Comparison of ENCODE assay signal across 8 mouse cellular contexts in genomic region chr4:45320159-45320816, GRCm38 (mm10). TPM values are rescaled to one million over a fixed set of nuclear protein-coding genes. Genes with fewer than 3 reads are reported as not detected.
A peak's percentile ranks its signal among the peaks of the same experiment; 100 is the strongest.
DNase-seq lines count a peak whose midpoint lies in the region; ATAC-seq and TF ChIP-seq lines count a peak whose summit lies in the region.

No protein-coding gene starts in this region.

- under 1% methylated on average over 56 of the region's 56 CpGs for WGBS in embryonic facial prominence, embryonic 13.5 days
- WGBS in heart, adult 2 months: under 1% methylated on average over 56 of the region's 56 CpGs
- under 1% methylated on average over 56 of the region's 56 CpGs for WGBS in kidney, adult 2 months
- WGBS in limb, embryonic 12.5 days: under 1% methylated on average over 56 of the region's 56 CpGs
- under 1% methylated on average over 56 of the region's 56 CpGs for WGBS in midbrain, embryonic 14.5 days

- DNase-seq in 3T3-L1 (ENCODE audit: low read depth, low spot score): peak; percentile 86
- DNase-seq in adrenal gland, postnatal 4 days (ENCODE audit: low spot score in 2 of 2): peak; percentile 66 to 75
- DNase-seq in heart, adult 2 months: peak; percentile 87 to 89
- DNase-seq in kidney, adult 2 months: peak; percentile 93
- peak; percentile 90 for DNase-seq in midbrain, embryonic 14.5 days
- DNase-seq in spleen, adult 12 weeks (ENCODE audit: low spot score): peak; percentile 65

- peak overlapping the region; percentile 93 for H3K9ac ChIP-seq in embryonic facial prominence, embryonic 13.5 days
- peak overlapping the region; percentile 84 for H3K9ac ChIP-seq in heart, adult 2 months (ENCODE audit: low read depth, low read length)
- peak overlapping the region; percentile 87 for H3K9ac ChIP-seq in limb, embryonic 12.5 days (replicated peaks)
- peak overlapping the region; percentile 93 for H3K9ac ChIP-seq in midbrain, embryonic 14.5 days (replicated peaks; ENCODE audit: low read length)

- ATAC-seq in embryonic facial prominence, embryonic 13.5 days (ENCODE audit: insufficient number of reproducible peaks, insufficient read depth, low FRiP score, low TSS enrichment, low read depth): 0 out of 2 replicates have a peak, but pooled peaks have one; percentile 56
- peak; percentile 59 for ATAC-seq in limb, embryonic 12.5 days (ENCODE audit: insufficient number of reproducible peaks, insufficient read depth, low FRiP score, low TSS enrichment, low read depth)
- peak; percentile 83 for ATAC-seq in midbrain, embryonic 14.5 days (ENCODE audit: low FRiP score, low TSS enrichment)

- no peaks in the 10 kb centered on the region for H3K79me2 ChIP-seq in heart, adult 2 months (replicated peaks; ENCODE audit: control insufficient read depth, insufficient read depth, low read length)

- peaks cover 10% of the 10 kb centered on the region for H3K4me1 ChIP-seq in embryonic facial prominence, embryonic 13.5 days
- H3K4me1 ChIP-seq in heart, adult 2 months (ENCODE audit: control insufficient read depth, insufficient read depth, low read length): no peaks in the 10 kb centered on the region; the same call in 1 of the 2 replicates
- H3K4me1 ChIP-seq in kidney, adult 2 months (ENCODE audit: control insufficient read depth, insufficient read depth, low read length): peaks cover 8% of the 10 kb centered on the region; the same call in 1 of the 2 replicates
- peaks cover 9% of the 10 kb centered on the region for H3K4me1 ChIP-seq in limb, embryonic 12.5 days (replicated peaks)
- peaks cover 13% of the 10 kb centered on the region for H3K4me1 ChIP-seq in midbrain, embryonic 14.5 days (ENCODE audit: control insufficient read depth, insufficient read depth, low read length)

- peaks cover 26% of the 10 kb centered on the region for H3K36me3 ChIP-seq in embryonic facial prominence, embryonic 13.5 days
- peaks cover 8% of the 10 kb centered on the region for H3K36me3 ChIP-seq in heart, adult 2 months (ENCODE audit: control insufficient read depth, insufficient read depth, low read length)
- no peaks in the 10 kb centered on the region; the same call in 1 of the 2 replicates for H3K36me3 ChIP-seq in kidney, adult 2 months (ENCODE audit: control insufficient read depth, insufficient read depth, low read length)
- peaks cover 30% of the 10 kb centered on the region for H3K36me3 ChIP-seq in limb, embryonic 12.5 days
- peaks cover 31% of the 10 kb centered on the region for H3K36me3 ChIP-seq in midbrain, embryonic 14.5 days (ENCODE audit: control insufficient read depth, insufficient read depth, low read length)

- TF ChIP-seq POLR2A in heart, adult 2 months (IDR thresholded peaks at IDR 0.05; ENCODE audit: insufficient read depth, low read depth, low read length): peak; percentile 82
- peak; percentile 60 for TF ChIP-seq POLR2A in kidney, adult 2 months (IDR thresholded peaks at IDR 0.05; ENCODE audit: low read depth, low read length)

- H3K4me2 ChIP-seq in embryonic facial prominence, embryonic 13.5 days: peak overlapping the region; percentile 68
- peak overlapping the region; percentile 75 for H3K4me2 ChIP-seq in limb, embryonic 12.5 days
- H3K4me2 ChIP-seq in midbrain, embryonic 14.5 days (ENCODE audit: low read length): peak overlapping the region; percentile 84

- peak overlapping the region; percentile 95 for H3K4me3 ChIP-seq in embryonic facial prominence, embryonic 13.5 days
- peak overlapping the region; percentile 99 for H3K4me3 ChIP-seq in heart, adult 2 months
- H3K4me3 ChIP-seq in kidney, adult 2 months (ENCODE audit: insufficient read depth, low read depth, low read length): peak overlapping the region; percentile 97
- H3K4me3 ChIP-seq in limb, embryonic 12.5 days (replicated peaks): peak overlapping the region; percentile 96
- H3K4me3 ChIP-seq in midbrain, embryonic 14.5 days (replicated peaks; ENCODE audit: low read depth, low read length): peak overlapping the region; percentile 97

- no peaks in the 10 kb centered on the region for H3K9me3 ChIP-seq in embryonic facial prominence, embryonic 13.5 days
- H3K9me3 ChIP-seq in limb, embryonic 12.5 days: no peaks in the 10 kb centered on the region
- no peaks in the 10 kb centered on the region for H3K9me3 ChIP-seq in midbrain, embryonic 14.5 days (ENCODE audit: control insufficient read depth, low read length)

- peak overlapping the region; percentile 80 for H3K27ac ChIP-seq in embryonic facial prominence, embryonic 13.5 days
- H3K27ac ChIP-seq in heart, adult 2 months: peak overlapping the region; percentile 92
- peak overlapping the region; percentile 85 for H3K27ac ChIP-seq in kidney, adult 2 months (ENCODE audit: insufficient read depth, low read depth, low read length)
- H3K27ac ChIP-seq in limb, embryonic 12.5 days: peak overlapping the region; percentile 83
- H3K27ac ChIP-seq in midbrain, embryonic 14.5 days (replicated peaks; ENCODE audit: low read depth, low read length): peak overlapping the region; percentile 88

- no peak; the same call in 1 of the 2 replicates for TF ChIP-seq CTCF in heart, adult 2 months (IDR thresholded peaks at IDR 0.05)
- TF ChIP-seq CTCF in kidney, adult 2 months (conservative IDR thresholded peaks at IDR 0.05; ENCODE audit: insufficient read depth, insufficient read length, low read depth, low read length): no peak

- intact Hi-C loops in heart, adult 2 months (cut with DNase I): loop anchor here (1.0 kb wide), 1 partner anchor 21 kb away; no protein-coding TSS in a partner anchor

- peaks cover 22% of the 10 kb centered on the region for H3K27me3 ChIP-seq in embryonic facial prominence, embryonic 13.5 days
- H3K27me3 ChIP-seq in heart, adult 2 months (ENCODE audit: control insufficient read depth, insufficient read depth, low read length): no peaks in the 10 kb centered on the region
- no peaks in the 10 kb centered on the region for H3K27me3 ChIP-seq in kidney, adult 2 months (replicated peaks; ENCODE audit: control insufficient read depth, insufficient read depth, low read length)
- H3K27me3 ChIP-seq in limb, embryonic 12.5 days: peaks cover 6% of the 10 kb centered on the region
- peaks cover 19% of the 10 kb centered on the region for H3K27me3 ChIP-seq in midbrain, embryonic 14.5 days (ENCODE audit: control insufficient read depth, insufficient read depth, low read length)

- 0 out of 2 replicates have a peak, but pooled peaks have one; percentile 59 for TF ChIP-seq EP300 in heart, adult 2 months (IDR thresholded peaks at IDR 0.05; ENCODE audit: insufficient read depth, low read depth, low read length)

RNA-seq across cellular contexts. Expression of gene Dcaf10, which starts 21.6 kb away (rescaled TPM):
- total RNA-seq in adrenal gland, postnatal 4 days (2021): 10 to 100 TPM; 30.2 to 35.2 TPM
- 12.4 and 12.5 TPM in 2 replicates for polyA plus RNA-seq in embryonic facial prominence, embryonic 13.5 days (2015; fragmentation: Nextera tagmentation; extraction: Ambion mirVana)
- 10 to 100 TPM; 10.8 to 11.3 TPM for total RNA-seq in heart, adult 2 months (2021)
- 4.2 and 7.4 TPM in 2 replicates for polyA plus RNA-seq in heart, adult 2 months (2012; rRNA removed)
- polyA plus RNA-seq in kidney, adult 2 months (2012; rRNA removed): 8.5 and 12.2 TPM in 2 replicates
- polyA plus RNA-seq in limb, embryonic 12.5 days (2016; fragmentation: Nextera tagmentation; extraction: Ambion mirVana): 19.9 and 20.4 TPM in 2 replicates
- 10.9 and 14.6 TPM in 2 replicates for polyA plus RNA-seq in midbrain, embryonic 14.5 days (2014; fragmentation: Nextera tagmentation; extraction: Ambion mirVana)

RNA-seq across cellular contexts. Expression of gene Exosc3, which starts 22.2 kb away (rescaled TPM):
- 10 to 100 TPM; 30.7 to 33.6 TPM for total RNA-seq in adrenal gland, postnatal 4 days (2021)
- 79.7 and 83.0 TPM in 2 replicates for polyA plus RNA-seq in embryonic facial prominence, embryonic 13.5 days (2015; fragmentation: Nextera tagmentation; extraction: Ambion mirVana)
- total RNA-seq in heart, adult 2 months (2021): 10 to 100 TPM; 14.3 to 15.8 TPM
- 8.8 and 9.6 TPM in 2 replicates for polyA plus RNA-seq in heart, adult 2 months (2012; rRNA removed)
- 16.3 and 16.7 TPM in 2 replicates for polyA plus RNA-seq in kidney, adult 2 months (2012; rRNA removed)
- polyA plus RNA-seq in limb, embryonic 12.5 days (2016; fragmentation: Nextera tagmentation; extraction: Ambion mirVana): 89.0 and 90.9 TPM in 2 replicates
- 38.6 and 42.0 TPM in 2 replicates for polyA plus RNA-seq in midbrain, embryonic 14.5 days (2014; fragmentation: Nextera tagmentation; extraction: Ambion mirVana)

RNA-seq across cellular contexts. Expression of gene Trmt10b, which starts 23.4 kb away (rescaled TPM):
- total RNA-seq in adrenal gland, postnatal 4 days (2021): 10 to 100 TPM; 11.7 to 12.6 TPM
- polyA plus RNA-seq in embryonic facial prominence, embryonic 13.5 days (2015; fragmentation: Nextera tagmentation; extraction: Ambion mirVana): 17.8 and 19.9 TPM in 2 replicates
- total RNA-seq in heart, adult 2 months (2021): 1 to 10 TPM; 4.1 to 4.3 TPM
- 2.7 and 3.2 TPM in 2 replicates for polyA plus RNA-seq in heart, adult 2 months (2012; rRNA removed)
- 3.2 and 3.9 TPM in 2 replicates for polyA plus RNA-seq in kidney, adult 2 months (2012; rRNA removed)
- polyA plus RNA-seq in limb, embryonic 12.5 days (2016; fragmentation: Nextera tagmentation; extraction: Ambion mirVana): 19.1 and 20.4 TPM in 2 replicates
- 25.5 and 28.2 TPM in 2 replicates for polyA plus RNA-seq in midbrain, embryonic 14.5 days (2014; fragmentation: Nextera tagmentation; extraction: Ambion mirVana)

Comparison
In these comparisons a context has a peak if more than half of its experiments do, and no peak if none do; other contexts are left out.
1. Peak in every context shown above with its lines: DNase-seq, ATAC-seq, H3K4me3 ChIP-seq and H3K27ac ChIP-seq.